Mouse (Mus musculus): ENCODE measurements around the gene Col20a1.

Gene Col20a1

GRCm38 (mm10) chr2:181065827-181066226, 79.5 kb downstream of the Col20a1 start:
- no peak for DNase-seq (ENCODE audit: low spot score)

All from urinary bladder, postnatal 25 days (tissue).